Mouse (Mus musculus): ENCODE measurements around the gene Bmpr1b.

DNA sequence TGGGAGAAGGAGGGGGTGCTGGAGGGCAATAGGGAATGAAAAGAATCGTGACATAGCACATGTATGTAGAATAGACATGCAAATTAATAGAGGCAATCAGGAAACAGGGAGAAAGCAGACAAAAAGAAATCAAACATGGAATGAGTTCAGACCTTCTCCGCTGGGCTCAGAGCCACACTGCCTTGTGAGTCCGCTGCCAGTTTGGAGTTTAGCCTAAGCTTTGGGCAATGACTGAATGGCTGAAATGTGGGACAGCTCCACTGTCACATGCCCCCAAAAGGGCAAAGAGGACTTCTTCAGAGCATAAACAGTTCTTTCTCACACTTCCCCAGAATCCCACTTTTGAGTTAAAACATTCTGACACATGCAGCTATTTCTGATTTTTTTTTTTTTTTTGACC, 236.3 kb downstream of the Bmpr1b start:
- TF ChIP-seq CTCF (IDR thresholded peaks at IDR 0.05; ENCODE audit: control insufficient read depth, insufficient read depth, low read length) (no peak), POLR2A (IDR thresholded peaks at IDR 0.05; ENCODE audit: borderline replicate concordance, control insufficient read depth, low read depth, low read length) (no peak)
